Mouse (Mus musculus): ENCODE data around the gene Slc25a33. TPM values are rescaled to one million over a fixed set of nuclear protein-coding genes. Genes with fewer than 3 reads are reported as not detected.

Slc25a33 gene
- total RNA-seq, 1 experiment from 2014 or later, result 27.7 TPM

DNA sequence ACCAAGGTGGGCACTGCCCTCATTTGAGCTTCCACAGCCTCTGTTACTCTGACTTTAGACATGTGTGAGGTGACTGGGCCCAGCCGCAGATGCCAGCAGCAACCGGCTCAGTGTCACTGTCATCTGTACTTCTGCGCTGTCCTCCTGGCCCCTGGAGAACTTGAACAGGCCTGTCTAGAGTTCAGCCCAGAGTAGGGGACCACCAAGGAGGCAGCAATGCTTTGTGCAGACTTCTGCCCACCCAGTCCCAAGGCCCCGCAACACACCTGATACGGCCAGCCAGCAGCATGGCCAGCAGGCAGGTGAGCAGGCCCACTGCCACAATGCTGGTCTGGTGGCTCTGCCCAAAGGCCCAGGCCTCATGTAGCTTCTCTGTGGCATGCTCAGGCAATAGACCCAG is 46.4 kb downstream of the Slc25a33 start:
- no peak for DNase-seq

DNA sequence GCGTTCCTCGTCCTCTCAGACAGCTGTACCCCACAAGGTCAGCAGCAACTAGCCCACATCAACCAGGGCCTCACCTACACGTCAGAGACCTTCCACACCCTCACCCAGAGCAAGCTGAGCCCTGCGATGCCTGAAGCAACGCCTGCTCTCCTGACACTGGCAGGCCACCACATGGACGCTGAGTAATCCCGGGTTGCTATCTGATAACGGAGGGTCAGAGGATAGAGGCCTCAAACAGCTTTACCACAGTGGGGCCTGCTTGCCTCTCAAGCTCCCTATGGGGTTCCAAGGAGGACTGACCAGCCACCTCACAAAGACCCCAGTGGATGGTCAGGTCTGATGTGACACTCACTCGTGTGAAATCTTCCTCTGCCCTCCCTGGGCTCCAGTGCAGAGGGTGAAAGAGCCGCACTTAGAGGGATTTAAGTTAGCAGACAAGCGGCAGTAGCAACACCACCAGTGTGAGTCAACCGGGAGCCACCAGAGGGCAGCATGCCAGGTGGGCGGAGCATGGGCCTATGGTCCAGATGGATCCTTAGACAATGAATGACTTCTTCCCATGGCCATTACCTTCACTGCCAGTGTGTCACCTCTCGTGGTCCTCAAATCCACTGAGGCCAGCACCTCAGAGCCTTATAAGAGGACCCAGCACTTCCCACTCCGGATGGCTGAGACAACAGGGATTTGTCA is 48.3 kb downstream of the Slc25a33 start:
- DNase-seq, result peak; percentile 94

DNA sequence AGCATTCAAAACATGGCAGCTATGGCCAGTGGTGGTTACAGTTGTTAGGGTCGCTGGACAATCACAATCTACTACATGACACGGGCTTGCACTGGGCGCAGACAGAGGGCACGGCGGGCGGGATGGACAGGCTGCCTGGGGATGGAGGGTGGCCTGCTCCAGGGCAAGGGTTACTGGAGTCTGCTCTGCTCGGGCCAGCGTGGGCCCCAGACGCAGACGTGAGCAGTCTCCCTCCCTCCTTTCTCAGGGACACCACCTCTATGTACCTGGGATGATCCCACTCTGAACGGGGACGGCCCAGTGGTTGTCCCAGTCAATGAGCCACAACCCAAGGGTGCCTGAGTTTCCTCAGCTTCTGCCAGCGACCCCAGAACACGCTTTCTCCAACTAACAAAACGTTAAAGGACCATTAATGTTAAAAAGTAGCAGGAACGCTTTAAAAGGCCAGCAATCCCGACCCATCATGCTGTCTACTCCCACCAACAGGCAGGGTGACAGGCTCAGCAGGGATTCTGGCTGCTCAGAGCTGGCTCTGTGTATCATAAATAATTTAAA is 49.1 kb downstream of the Slc25a33 start:
- no peak for DNase-seq

DNA sequence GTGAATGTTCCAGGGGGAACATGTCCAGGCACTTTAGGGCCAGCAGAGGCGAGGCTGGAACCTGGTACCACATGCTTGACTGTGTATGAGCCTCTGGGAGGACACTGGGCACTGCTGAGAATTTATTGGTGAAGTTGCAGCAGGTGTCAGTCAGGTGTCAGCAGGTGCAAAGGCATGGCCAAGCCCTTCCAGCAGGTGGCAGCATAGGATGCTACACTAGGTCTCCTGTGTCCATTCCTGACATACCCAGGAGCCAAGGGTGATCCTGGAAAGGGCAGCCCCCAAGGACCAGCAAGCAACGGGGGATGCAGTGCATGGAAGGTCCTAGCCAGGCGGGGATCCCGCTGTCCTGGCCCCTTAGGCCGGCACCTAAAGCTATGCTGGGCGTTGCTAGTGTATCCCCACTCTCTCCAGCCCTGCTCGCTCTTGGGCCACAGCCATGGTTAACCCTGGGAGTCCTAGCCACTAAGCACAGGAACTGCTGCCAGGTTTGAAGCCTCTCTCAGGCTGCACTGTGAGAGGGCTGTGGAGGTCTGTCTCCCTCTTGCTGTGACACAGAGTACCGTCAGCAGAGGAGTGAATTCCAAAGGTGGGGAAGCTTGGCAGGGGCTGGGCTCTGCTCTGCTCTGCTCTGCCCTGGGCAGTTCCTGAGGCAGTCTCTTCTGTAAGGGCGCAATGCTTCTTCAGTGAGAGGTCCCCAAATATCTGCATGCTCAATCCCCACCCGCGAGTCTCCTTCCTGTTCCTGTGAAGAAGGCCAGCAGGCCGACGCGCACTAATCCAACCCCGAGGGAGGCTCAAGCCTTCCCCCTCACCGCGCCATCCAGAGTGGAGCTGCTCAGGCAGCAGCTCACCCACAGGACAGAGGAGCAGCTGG is 50.0 kb downstream of the Slc25a33 start:
- DNase-seq, result peak; percentile 45

DNA sequence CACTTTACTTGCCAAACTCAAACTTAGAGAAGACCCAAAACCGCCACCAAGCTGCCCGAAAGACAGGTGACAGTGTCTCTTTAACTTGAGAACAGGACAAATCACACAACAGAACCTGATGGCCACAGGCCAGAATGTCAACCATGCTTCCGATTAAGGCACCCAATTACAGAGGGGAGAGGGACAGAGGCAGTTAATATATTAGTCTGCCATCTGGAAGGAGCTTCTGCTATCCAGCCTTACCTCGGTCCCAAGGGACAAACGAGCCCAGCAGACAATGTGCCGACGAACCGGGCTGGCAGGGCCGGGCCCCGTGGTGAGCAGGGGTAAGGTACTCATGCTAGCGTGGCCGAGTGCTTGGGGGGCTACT is 51.1 kb downstream of the Slc25a33 start:
- DNase-seq, result no peak

DNA sequence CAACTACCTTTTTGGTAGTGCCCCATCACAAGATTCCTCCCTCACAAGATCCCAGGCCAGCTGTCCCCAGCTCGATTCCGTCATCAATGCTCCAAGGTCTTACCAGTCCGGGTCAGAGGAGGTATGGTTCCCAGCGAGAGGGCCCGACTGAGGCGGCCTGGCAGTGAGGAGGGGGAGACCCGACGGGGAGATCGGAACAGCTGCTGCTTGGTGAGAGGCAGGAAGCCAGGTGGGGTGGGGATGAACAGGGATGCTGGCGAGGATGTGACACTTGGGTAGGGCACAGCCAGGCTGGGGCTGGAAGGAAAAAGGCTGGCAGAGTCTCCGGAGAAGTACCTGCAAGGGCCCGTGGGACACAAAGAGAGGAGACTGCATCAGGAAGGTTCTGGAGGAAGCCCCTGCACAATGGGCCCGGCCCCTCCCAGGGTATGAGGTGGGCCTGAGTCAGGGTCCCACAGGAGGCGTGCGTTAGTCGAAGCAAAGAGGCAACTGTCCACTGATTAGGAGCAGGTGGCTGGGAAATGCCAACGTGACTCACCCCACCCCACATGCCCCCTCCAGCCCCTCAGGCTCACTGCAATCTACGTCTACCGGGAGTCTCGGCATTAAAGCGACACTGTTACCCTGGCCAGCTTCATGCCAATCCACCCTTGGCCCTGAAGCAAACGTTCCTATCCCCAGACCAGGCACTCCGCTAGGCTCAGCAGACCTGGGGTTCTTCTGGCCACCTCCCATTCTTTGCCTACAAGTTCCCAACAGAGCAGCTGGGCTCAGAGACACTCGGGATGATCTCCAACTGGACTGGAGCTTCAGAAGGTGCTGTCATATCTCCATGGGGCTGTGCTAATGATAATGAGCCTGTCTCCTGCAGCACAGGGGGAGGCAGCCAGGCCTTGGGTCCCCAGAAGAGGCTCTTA is 51.7 kb downstream of the Slc25a33 start:
- no peak for DNase-seq

DNA sequence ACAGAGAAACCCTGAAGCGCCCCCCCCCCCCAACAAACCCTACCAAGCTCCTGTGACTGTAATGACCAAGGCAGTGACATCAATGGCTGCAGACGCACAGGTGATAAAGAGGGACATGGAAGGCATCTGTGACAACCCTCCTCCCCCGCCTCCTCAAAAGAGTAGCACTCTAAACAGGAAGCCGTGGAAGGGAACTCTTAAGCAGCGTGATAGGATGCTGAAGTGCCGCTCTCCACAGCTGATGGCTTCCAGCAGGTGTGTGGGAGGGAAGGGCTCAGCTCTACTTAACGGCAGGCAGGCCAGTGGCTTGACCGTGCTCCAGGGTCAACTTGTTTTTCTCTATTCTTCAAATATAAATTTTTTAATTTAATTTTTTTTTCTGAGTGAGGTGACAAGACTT is 52.9 kb downstream of the Slc25a33 start:
- DNase-seq, result no peak

DNA sequence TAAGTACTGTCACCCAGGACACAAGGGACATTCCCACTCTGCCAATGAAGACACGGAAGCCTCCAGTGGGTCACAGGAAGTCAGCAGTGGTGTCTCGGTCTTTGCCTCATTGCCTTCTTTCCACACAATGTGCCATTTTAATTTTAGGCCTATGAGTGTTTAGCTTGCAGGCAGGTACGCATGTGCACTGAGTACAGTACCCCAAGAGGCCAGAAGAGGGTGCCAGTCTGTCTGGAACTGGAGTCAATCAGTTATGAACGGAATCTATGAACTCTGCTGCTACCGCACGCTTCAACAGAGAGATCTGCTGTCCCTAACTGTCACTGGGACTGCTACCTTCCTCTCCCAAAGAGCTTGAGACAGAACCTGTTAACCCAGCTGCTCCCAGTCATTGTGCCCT is 54.4 kb downstream of the Slc25a33 start:
- no peak for DNase-seq

DNA sequence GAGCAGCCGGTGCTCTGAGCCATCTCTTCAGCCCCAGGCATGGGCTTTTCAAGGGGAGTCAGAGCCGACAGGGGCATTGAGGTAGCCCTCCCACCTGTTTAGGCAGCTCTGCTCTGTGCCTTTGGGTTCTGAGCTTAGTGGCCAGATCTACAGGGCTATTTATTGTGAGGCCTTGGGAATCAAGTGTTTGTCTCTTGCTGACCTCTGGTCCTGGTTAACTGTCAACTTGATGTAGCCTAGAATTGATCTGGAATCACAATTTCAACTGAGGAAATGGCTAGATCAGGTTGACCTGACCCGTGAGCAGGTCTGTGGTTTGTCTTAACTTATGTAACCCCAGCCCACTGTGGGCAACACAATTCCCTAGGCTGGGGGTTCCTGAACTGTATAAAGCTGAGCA is 59.5 kb downstream of the Slc25a33 start:
- DNase-seq, result no peak

DNA sequence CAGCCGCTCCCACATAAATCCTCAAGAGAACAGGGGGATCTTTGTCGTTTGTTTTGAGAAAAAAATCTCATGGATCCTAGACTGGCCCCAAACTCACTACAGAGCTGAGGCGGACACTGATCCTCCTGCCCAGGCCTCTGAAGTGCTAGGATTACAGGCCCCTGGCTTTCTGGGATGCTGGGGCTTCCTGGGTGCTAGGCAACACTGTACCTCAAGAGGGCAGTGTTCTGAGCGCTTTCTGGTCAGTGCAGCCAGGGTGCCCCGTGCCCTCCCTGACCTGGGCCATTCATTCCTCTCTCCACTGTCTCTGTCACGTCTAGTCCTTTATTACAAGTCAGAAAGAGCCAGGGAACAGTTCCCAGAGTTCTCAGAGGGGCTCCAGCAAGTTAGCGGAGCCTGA is 62.1 kb downstream of the Slc25a33 start:
- DNase-seq, result no peak

DNA sequence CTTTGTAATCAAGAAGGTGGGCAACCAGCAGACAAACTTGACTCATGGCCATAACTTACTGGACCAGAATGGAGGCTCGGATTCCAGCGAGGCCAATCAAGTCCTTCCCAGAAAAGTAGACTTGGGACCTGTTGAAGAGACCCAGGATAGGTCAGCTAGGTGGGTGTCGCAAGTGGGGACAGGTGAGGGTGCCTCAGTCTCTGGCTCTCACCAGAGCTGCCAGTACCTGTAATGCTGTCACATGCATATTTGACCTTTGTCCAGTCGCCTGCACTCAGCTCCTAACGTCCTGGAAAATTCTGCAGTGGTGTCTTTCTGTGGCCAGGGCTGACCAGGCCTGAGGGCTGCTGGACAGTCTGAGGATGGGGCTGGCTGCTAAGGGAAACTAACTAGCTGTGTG is 62.6 kb downstream of the Slc25a33 start:
- no peak for DNase-seq

DNA sequence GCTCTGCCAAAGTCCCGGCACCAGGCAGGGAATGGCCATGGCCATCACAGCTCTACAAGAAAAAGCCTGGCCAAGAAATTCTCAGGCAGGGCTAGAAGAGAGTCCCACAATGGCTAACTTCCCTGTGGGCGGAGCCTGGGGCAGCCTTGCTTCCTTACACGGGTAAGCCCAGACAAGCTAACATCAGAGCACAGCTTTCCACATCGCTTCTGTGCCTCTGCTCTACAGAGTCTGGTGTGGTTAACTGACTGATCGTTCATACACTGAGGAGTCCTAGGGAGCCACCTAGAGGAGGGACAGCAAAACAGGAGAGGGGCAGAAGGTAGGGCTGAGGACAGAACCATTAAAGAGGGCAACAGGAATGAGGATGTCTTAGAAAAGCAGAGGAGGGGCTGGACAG is 63.6 kb downstream of the Slc25a33 start:
- DNase-seq, result no peak

DNA sequence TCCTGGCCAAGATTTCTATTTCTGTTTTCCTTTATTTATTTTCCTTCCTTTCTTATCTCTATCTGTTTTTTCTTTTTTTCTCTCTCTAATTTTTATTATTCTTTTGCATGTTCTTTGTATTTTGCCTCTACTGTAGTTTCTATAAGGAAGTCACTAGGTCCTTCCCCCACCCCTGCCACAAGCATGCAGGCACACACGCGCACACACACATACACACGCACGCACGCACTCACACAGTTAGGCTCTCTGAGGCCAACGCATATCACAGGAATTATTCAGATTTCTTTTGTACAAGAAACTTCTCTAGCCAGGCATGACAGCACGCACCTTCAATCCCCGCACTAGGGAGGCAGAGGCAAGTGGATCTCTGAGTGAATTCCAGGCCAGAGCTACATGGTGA is 68.1 kb downstream of the Slc25a33 start:
- no peak for DNase-seq

DNA sequence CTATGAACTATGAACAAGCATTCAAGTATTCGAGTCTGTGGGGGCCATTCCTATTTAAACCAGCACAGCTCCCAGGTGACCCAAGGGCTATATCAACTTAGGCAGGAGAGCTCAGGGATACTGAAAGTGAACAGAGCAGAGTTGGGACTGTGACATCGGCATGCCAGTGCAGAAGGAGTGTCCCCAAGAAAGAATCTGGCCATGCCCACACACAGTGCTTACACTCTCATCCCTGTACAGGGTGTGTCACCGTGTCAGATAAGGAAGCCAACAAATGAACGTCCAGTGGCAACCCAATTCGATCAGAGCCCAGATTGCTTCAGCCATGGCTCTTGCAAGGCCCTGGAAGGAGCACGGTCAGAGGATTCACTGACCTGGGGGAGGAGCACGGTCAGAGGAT is 68.8 kb downstream of the Slc25a33 start:
- no peak for DNase-seq

DNA sequence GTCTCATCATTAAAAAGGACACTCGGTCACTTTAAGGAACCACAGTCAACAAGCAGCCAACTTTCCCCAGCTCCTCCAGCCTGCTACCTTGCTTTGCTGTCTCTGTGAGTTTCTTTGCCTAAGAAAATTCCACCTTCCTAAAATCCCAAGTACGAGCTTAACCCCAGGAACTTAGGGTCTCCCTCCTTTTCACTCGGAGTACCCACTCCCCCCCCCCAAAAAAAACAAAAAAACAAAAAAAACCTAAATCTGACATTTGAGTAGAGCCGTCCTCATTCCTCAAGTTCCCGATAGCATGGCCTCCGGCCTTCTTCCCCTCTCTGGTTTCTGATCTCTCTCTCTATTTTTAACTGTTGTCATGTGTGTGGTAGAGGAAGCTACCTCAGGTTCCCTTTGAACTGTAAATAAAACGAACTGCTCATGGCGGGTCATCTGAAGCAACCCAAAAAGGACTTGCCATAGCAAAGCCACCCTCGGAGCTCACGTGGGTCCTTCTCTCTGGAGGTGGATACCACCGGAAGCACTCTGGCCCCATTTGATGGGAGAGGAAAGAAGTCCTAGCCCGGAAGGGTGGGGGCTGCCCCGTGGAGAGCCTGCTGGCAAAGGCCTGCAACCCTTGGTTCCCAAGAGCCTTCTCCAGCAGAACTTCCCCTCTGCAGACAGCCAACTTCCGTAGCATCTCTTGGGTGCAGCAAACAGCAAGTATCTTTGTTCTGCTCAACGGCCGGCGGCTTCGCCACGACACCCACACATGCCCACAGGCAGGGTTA is 71.7 kb downstream of the Slc25a33 start, which contains the start of gene Pik3cd:
Gene Pik3cd, minus strand, starts transcription at position 362 of the 770 bp plus-strand sequence.
- DNase-seq, result no peak

DNA sequence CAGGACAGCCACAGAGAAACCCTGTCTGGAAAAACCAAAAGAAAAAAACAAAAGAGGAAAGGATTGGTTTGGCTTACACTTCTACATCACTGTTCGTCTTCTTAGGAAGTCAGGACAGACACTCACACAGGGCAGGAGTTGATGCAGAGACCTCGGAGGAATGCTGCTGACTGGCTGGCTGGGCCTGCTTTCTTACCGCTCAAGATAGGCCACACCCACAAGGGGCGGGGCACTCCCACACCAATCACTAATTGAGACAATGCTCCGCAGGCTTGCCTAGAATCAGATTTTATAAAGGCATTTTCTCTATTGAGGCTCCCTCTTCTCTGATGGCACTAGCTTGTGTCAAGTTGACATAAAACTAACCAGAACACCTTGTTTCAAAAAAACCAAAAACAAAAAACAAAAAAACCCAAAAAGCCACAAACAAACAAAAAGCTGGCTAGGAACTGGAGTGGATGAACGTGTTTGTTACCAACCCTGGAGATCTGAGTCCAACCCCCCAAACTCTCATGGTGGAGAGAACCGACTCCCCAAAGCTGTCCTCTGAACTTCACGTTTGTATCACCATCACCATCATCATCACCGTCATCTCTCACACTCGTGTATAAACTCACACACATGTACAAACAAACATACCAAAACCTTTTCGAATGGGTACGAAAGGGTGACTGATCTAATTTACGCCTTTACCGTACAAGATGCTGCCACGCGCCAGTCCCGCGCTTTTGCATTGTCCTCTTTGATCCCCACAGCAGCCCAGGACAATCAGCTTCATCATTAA is 72.5 kb downstream of the Slc25a33 start:
- DNase-seq, result no peak

DNA sequence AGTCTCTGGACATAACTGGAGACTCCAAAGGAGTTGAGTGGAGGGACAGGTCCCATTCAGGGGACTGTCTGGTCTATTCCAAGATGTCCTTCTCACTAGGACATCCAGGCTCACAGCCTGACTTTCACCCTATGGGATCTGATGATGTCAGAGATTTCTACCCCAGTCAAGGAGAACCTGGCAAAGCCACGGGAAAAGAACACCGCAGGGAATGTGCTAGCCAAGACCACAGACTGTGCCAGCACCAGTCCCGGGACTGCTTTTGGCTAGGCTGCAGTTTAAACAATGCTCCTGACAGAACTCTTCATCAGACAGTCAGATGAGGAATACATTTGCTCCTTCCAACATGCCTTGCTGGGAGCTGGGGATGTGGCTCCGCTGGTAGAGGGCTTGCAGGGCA is 74.1 kb downstream of the Slc25a33 start:
- DNase-seq, result no peak

DNA sequence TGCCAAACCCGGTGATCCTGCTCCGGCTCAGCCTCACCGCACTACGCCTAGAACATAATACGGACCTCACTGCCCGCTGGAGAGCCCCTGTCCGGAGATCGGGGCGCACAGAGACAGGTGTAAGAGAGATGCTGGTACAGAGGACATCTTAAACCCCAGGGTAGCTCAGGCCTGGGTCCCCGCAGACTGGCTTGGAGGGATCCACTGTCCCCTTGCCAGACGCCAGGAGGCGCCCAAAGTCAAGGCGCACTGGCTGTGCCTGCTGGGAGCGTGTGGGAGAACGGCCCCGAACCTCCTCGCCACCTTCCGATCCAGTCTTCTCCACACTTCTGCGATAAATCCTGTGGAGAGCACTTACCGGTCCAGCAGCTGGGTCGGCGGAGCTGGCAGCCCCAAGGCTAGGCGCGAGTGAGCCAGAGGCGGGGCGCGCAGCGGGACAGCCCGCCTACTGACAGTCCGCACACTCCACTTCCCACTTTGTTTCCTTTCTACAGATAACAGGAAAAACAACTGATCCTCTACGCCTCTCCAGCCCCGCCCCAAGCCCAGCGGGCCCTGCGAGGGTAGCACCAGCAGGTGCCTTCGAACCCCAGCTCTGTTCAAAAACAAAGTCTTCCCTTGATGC is 75.8 kb downstream of the Slc25a33 start:
- DNase-seq, result peak; percentile 54

DNA sequence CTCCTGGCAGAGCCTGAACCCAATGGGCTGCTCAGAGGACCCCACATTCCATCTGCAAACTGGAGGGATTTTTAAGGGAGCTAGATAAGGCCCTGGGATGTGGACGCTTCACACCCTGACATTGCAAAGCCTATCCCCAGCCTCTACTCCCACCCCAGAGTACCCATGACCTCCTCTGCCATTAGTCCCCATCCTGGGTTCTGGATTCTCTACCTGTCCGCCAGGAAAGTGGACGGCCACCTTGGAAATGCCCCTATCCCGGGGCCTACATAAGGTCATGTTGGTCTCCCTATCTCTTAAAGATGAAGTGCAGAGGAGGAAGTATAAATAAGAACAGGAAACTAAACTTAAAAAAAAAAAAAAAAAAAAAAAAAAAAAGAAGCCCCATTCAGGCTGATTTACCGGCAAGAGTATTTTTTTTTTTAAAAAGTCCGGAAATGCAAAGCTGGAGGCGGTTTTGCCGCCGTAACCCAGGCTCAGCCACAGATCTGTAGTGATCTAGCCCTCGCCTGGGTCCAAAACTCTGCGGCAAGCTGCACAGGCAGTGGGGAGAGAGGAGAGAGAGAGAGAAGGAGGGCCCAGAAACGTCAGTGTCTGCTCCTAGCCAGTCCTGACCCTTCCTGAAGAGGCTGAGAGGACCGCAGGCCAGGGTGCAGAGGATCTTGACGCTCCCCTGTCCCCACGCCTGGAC is 76.4 kb downstream of the Slc25a33 start:
- DNase-seq, result no peak

Measured in adrenal gland, postnatal 25 days (tissue).